Mouse (Mus musculus): ENCODE measurements at regions not wholly inside any gene's neighbourhood (a gene's known extent, or its start where the extent isn't known, plus 50 kb on each side); places are given as distances from the start of the nearest gene placed in this dataset.

DNA sequence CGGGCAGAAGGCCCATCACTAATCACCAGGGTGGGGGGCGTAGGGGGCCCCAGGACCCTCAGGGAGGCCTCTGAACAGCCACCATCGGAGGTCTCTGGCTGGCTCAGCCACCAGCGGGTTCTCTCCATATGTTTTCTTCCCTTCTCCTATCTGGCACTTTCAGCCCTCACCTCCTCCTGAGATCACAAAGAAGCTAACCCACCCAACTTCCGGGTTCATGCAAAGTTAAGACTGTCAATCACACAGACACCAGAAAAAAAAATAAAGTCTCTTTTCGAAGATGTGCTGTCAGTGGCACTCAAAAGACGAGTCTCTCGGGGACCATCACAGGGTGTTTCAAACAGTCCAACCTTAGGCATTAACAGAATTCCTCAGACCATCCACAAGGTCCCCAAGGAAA lies 314.2 kb downstream of the Sox9 start:
- no peak for DNase-seq

- DNase-seq, result no peak
Measured at GRCm38 (mm10) chr11:113098360-113098759, 316.3 kb downstream of the Sox9 start.

GRCm38 (mm10) chr11:113100800-113101199 lies 318.8 kb downstream of the Sox9 start:
- peak in 1 of 2 experiments; percentile 41 for DNase-seq

DNA sequence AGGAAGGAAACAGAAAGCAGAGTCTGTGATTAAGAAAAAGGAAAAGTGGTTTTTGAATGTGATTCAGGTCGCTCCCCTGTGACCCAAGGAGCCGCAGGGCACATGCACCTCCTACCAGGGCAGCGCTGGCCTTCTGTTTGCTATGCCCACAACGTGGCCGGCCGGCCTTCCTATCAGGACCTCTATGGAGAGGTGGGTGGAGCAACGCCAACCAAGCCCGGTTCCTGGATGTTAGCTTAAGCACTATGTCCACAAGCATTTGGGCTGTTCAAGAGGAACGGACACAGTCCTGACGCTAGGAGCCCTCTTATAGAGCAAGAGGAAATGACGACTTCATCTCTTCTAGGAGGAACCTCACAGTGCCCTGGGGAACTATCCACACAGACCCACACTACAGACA lies 319.5 kb downstream of the Sox9 start:
- peak; percentile 89 to 94 for DNase-seq

GRCm38 (mm10) chr11:113103161-113103845 lies 321.3 kb downstream of the Sox9 start:
- DNase-seq, result no peak

DNA sequence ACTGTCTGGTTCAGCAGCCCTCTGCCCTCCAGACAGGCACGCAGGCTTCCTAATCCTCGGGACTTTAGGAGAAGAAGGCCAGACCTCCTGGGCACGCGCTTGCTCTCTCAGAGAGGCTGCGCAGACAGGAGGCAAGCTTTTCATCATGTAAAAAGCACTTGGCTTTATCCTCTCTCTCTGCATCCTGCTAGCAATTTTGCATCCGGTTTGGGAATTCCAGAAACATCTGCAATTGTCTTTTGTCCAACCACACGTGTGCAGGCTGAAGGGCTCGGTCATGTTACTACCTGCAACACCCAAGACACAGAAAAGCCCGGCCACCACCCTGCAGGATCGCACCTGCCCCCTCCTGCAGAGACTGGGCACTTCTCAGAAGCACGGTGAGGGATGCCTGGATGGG lies 323.3 kb downstream of the Sox9 start:
- no peak for DNase-seq

- DNase-seq, result no peak
Measured at GRCm38 (mm10) chr11:113107205-113107844, 325.3 kb downstream of the Sox9 start.

DNA sequence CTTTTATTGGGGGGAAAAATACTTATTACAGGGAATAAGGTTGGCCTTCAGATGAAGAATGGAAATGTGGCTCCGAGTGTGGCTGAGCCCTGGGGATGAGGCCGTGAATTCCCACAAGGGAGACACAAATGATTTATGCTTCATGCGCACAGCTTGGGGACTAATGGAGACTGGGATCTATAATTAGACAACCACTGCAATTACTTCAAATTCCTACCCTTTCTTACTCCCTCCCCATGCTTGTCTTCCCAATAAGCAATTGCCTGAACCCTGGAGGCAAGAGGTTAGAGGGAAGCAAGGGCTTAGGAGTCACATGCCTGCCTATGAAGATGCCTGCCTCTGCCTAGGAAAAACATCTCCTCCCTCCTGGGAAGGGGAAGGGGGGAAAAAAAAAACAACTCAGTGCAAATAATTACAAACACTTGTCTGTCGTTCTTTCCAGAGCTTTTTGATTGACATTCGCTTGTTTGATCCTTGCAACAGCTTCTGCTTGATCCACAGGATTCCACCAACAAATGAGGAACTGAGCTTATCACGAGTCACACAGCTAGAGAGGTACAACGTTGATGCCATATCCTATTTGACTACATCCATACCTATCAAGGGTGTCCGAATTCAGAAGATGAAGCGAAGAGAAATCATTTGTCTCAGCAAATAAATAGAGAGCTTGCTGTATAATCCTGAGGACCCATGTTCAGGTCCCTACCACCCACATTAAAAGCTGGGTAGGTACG lies 326.1 kb downstream of the Sox9 start:
- DNase-seq, result no peak

GRCm38 (mm10) chr11:113109096-113109495 lies 327.1 kb downstream of the Sox9 start:
- peak in 1 of 2 experiments; percentile 40 for DNase-seq

DNA sequence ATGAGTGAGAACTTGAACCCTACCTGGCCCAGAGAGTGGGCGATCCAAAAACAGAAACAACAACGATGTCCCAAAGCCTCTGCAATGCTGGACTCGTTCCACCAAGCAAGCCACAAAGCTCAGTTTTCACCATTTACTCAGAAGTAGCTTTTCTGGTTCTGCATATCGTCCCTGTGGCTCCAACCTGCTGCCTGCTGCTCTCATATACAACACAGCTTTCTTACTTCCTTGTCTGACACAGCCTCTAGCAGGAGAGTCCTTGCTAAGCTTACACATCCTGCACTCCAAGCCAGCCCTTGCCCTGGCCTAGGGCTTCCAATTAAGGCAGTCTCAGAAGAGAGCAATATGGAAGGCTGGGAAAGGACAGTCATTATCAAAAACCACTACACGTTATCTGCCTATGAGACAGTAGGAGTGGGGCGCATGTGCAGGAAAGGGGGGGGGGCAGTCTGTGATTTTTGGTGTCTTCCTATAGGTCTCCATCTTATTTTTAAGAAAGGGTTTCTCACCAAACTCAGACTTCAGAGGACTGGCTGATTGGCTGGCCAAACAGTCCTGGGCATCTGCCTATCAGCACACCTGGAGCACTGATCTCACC lies 331.3 kb downstream of the Sox9 start:
- DNase-seq, result peak; percentile 30 to 36

DNA sequence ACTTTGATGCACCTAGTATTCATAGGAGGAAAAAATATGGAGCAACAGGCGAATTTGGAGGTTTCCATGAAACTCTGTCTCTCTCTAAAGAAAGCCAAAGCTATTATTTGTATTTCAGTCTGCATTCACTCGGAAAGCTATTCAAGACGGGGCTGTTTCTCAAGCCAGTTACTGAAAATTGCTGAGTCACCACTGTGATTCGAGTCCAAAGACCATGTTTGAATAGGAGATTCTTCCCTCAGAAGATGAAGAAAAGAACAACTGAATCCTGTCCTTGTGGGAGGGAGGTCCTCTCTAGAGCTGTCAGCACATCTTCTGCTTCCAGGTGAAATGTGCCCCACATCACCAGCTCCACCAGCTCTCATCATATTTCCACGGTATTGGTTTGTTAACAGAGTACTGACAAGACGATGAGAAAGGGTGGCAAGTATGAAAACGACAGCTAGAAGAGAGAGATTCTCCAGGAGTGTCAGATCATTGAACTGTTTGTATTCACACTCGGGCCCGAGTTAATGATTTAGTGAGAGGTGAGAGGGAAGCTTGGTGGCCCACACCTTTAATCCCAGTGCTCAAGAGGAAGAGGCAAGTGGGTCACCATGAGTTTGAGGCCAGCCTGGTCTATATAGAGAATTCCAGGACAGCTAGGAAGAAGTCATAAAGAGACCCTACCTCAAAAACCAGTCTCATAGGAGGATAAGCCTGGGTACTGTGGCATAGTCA lies 335.3 kb downstream of the Sox9 start:
- no peak for DNase-seq

DNA sequence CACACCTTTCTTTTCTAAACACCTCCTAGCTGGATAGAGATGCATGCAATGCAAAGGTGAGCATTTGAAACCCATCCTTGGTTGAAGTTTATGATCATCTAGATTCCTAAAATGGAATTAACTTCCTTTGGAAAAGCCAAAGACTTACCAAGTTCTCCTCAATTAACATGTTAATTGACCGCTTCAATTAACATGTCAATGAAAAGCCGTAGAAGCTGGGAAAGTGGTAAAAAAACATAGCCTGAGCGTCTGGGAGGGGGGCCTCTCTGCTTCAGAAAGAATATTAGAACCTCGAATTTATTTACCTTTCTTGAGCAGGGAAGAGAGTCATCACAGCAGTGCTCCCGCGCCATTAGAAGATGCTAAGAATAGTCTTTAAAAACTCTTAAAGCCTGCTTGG lies 338.5 kb downstream of the Sox9 start:
- DNase-seq, result no peak

GRCm38 (mm10) chr11:113121307-113121706 lies 339.3 kb downstream of the Sox9 start:
- no peak for DNase-seq

DNA sequence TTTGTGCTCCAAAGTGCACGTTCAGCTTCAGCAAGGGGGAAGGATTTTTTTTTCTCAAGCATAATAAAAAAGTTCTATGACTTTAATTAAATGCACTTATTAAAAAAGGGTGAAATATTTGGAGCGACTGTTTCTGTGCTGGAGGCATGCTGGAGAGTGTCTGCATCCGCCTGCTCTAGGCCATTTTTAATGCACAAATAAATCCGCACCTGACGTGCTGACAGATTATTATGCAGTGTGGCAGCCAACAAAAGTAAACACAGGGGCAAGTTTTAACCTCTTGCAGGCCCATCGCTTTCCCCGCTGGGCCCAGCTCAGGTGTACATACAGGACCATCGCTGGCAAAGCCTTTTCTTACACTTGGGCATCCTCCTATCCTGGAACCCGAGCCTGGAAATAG lies 340.1 kb downstream of the Sox9 start:
- no peak for DNase-seq

DNA sequence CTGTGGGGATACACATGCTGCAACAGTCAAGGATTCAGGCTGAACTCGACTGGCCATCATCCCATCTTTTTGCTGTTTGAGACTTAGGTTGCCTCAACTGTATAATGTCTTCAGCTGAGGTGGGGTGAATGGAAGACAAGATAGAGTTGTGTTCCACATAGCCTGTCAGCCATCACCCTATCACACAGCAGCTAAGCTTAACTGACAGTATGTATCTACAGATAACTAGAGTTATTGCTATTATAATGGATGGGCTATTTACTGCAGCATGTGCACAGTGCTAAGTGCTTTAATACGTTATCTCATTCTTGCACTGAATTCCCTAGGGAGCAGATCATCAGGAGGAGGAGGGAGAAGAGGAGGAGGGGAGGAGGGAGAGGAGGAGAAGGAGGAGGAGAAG lies 340.9 kb downstream of the Sox9 start:
- DNase-seq, result no peak

DNA sequence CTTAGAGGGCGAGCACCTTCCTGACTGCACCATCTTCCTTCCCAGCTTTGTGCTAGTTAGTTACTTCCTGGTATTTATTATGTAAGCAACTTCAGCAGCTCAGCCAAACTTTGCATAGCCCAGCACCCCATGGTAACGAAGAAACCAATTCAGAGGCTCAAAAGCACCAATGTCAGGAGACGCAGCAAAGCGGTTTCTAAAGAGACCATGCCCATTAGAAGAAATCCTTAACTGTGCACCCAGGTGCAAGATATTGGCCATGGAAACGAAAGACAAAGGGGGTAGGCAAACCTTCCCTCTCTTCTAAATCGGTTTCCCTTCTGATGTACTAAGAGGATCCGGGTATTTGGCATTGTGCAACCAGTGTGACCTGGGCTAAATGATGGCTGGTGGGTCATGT lies 343.8 kb downstream of the Sox9 start:
- no peak for DNase-seq

DNA sequence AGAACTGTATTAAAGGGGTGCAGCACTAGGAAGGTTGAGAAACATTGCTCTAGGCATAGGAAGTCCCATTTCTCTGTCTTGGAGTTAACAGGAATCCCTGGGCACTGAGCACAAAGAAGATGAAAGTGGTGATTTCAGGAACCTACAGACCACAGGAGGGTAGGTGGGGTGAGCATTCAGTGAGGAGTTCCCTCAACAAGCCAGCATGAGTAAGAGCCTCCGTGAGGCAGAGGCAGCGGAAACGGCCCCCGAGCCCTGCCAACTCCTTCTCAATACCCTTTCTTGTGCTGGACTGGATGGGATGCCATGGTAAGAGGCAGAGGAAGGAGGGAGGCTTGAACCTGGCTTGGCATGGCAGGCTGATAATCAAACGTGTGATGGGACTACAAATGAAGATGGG lies 347.2 kb downstream of the Sox9 start:
- DNase-seq, result no peak

DNA sequence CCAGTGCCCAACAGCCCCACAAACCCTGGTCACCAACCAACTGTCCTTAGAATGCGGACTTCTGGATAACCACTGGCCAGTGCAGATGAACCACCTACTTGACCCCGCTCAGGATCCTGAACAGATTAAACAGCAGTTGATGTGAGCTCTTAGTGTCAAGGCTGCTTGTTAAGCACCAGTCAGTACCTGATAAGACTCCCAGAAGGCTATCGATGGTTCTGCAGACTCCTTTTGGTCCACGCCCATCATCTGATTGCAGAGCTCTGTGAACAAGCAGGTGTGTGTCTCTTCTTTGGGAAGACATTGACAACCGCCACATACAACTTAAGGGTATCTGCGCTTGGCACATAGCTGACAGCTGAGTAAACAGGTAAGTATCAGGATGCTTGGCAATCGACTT lies 348.0 kb downstream of the Sox9 start:
- DNase-seq, result no peak

GRCm38 (mm10) chr11:113132078-113133064 lies 350.3 kb downstream of the Sox9 start:
- peak; percentile 82 to 87 for DNase-seq

GRCm38 (mm10) chr11:113133407-113133806 lies 351.4 kb downstream of the Sox9 start:
- DNase-seq, result no peak

- no peak for DNase-seq
Measured at GRCm38 (mm10) chr11:113135261-113135660, 353.2 kb downstream of the Sox9 start.

GRCm38 (mm10) chr11:113138462-113138861 lies 356.4 kb downstream of the Sox9 start:
- DNase-seq, result no peak

Measured in lung, adult 18-20 months (tissue).